Mouse (Mus musculus) heart, postnatal 14 days (tissue): ENCODE measurements around the gene Dis3l2. TPM values are rescaled to one million over a fixed set of nuclear protein-coding genes. Genes with fewer than 3 reads are reported as not detected.

Experiments
- DNase-seq, 2 experiments: peaks; one replicate each; pipeline ENCODE4 v3.0.0; 2021 to 2022
- intact Hi-C: fragments of 180-260 bp; cut with DNase I; formaldehyde crosslinking; loops from one replicate; pipeline ENCODE4 v1.15.1; 2025
- total RNA-seq, 2 experiments: library from RNA; stranded (reverse); gene quantifications; 2 replicates each; pipeline ENCODE4 v1.2.3; 2021

The Dis3l2 gene
- total RNA-seq, 2 experiments from 2014 or later: 11.8 to 12.2 TPM

DNA sequence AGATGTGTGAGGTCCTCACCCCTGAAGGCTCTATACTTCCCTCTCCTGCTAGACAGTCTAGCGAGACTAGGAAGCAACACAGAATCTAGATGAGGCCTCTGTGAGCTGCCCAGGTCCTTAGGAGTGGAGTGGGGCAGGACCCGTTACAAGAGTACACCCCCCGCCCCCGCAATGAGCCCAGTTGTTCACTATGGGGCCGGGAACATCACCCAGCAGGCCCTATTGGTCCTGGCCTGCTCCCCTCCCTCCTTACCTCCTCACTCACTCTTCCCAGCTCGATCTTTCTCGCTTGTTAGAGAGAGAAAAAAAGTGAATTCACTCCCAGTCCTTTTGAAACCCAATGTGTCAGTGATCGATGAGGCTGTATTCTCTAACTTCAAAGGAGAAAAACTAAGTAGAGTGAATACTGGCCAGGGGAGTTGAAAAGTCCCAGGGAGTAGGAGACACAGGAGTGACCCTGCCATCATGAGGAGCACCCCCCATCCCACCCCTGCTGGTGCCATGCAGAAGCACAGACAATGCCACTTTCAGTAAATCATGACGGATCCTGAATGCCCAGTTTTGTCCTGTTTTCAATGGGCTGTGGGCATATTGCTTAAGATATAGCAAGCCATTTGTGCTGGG, 299.0 kb downstream of the Dis3l2 start:
- DNase-seq: no peak
- intact Hi-C loops: no loop called here

- intact Hi-C loops: no loop called here
Measured at GRCm38 (mm10) chr1:87003169-87003552, 299.6 kb downstream of the Dis3l2 start.

GRCm38 (mm10) chr1:87006425-87006824, 302.8 kb downstream of the Dis3l2 start:
- DNase-seq: no peak
- intact Hi-C loops: no loop called here

More at GRCm38 (mm10) chr1:87003169-87003552, 299.6 kb downstream of the Dis3l2 start:
- no peak for DNase-seq

- DNase-seq: no peak
- intact Hi-C loops: no loop called here
Measured at GRCm38 (mm10) chr1:87008211-87008610, 304.6 kb downstream of the Dis3l2 start.

GRCm38 (mm10) chr1:87009156-87009555, 305.5 kb downstream of the Dis3l2 start:
- intact Hi-C loops: no loop called here
- DNase-seq: no peak

- intact Hi-C loops: no loop called here
- peak; percentile 28 to 46 for DNase-seq
Measured at GRCm38 (mm10) chr1:87010629-87011330, 307.2 kb downstream of the Dis3l2 start.

DNA sequence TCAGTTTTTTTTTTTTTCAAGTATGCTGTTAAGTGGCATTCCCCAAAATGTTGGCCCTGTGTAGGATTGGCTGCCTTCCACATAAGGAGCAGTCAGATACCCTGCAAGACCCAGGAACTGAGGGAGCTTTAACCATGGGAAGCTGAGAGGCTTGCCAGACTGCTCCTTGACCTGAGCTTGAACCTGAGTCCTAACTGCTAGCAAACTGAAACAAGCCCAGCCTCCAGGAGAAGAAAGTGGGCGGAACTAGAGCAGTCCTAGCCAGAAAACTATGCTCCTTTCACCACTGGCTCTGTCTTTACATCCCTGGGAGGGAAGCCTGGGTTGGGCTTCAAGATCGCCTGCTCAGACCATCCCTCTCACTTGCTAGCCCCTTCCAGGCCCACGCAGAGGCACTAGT, 308.1 kb downstream of the Dis3l2 start:
- no peak for DNase-seq
- intact Hi-C loops: no loop called here

- no peak for DNase-seq
- intact Hi-C loops: no loop called here
Measured at GRCm38 (mm10) chr1:87012606-87013005, 309.0 kb downstream of the Dis3l2 start.

DNA sequence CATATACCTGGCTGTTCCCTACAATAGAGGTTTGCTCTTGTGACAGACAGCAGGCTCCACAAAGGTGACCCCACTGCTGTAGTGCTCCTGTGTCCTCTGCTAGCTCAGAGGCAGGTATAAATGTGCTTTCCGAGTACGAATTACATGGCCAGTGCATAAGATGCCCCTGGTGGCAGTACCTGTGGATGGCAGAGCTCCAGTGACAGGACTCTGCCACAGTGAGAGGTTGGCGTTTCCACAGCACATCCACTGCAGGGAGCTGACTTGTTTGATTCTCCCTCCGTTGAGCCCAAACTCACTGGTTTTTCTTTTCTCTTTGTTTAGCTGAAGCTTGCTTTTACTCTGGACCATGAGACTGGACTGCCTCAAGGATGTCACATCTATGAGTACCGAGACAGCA, 317.1 kb downstream of the Dis3l2 start:
- intact Hi-C loops: no loop called here
- DNase-seq: no peak

DNA sequence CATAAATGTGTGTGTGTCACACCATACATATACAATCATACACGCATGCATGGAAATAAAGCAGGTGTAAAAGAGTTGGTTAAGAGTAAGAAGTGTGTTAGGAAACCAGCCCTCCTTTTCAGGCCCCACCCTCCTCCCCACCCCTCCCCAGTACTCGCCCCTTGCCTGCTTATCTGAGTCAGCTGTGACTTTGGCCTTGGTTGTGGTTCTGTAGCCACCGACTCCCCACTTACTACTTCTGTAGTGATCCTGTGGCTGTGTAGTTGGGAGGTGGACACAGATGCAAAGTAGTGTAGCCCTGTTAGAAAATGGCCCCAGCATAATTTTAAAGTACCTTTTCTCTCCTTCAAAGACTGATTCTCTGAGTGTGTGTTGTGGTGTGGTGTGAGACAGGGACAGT, 318.0 kb downstream of the Dis3l2 start:
- intact Hi-C loops: no loop called here
- DNase-seq: no peak

DNA sequence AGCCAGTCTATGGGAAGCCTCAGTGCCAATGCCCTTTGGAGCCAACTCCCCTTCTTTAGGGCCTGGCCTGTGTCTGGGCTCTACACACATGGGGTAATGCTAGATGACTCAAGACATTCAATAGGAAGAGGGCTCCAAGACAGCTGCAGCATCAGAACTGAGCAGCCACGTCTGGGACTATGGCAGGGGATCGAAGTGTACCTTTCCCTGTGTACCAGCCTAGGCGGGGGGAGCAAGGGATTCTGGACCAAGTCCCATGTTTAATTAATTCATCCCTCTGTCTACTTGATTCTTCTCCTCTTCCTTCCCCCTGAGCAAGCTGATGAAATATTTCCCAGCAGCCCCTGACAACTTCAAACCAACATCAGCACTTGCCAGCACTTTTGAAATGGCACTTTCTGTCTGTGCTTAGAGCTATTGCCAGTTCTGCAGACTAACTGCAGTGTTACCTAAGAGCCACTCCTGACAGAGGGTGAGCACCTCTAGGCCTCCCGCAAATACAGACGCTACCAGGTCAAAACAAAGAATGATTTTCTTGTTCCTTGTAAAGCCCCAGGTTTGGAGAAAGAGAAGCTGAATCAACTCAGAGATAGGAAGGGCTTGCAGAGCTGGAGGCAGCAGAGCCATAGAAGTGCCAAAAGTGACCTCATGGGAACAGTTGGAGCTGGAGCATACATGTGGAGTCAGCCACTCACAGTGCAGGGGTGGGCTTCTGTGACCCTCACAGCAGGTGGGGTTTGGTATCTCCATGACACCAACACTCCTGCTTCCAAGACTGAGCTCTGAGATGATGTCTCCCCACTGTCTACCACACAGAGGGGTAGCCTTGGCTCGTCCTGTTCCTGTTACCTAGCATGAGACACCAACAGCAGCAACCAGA, 319.9 kb downstream of the Dis3l2 start:
- intact Hi-C loops: no loop called here
- DNase-seq: no peak

GRCm38 (mm10) chr1:87025021-87025420, 321.4 kb downstream of the Dis3l2 start:
- intact Hi-C loops: no loop called here

DNA sequence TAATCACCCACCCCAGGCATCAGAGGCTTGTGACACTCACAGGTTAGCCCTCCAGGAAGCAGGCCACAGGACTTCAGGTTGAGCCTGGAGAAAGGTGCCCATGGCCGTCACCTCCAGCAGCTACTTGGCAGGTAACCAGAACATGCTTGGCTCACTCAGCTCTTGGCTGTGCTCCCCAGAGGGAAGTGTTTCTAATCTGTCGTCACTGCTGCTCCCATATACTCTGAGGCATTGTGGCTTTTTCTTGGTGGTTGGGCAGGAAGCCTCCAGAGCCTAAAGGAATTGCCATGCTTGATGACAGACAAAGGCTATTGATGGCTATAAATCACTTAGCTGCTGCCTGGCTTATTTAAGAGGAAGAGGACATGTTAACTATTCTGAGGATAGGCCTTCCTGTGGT, 325.2 kb downstream of the Dis3l2 start:
- intact Hi-C loops: no loop called here
- DNase-seq: peak; percentile 47 to 77

More at GRCm38 (mm10) chr1:87025021-87025420, 321.4 kb downstream of the Dis3l2 start:
- DNase-seq: no peak

DNA sequence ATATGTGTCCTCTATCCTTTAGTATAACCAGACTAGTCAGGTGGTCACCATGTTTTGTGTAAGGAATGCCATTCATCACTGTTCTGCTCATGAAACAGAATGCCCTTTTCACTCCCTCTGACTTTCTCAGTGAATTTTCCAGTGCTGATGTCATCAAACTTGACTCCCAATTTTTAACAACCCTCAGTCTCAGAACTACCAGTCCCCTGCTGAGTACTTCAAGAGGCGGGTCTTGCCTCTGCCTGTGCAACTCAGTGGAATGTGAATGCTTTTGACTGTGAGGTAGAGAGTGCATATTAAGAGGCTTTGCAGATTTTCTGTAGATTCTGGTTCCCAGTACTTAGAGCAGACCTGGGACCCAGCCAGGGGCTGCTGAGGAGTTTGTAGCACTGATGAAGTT, 327.0 kb downstream of the Dis3l2 start:
- intact Hi-C loops: no loop called here
- no peak for DNase-seq

DNA sequence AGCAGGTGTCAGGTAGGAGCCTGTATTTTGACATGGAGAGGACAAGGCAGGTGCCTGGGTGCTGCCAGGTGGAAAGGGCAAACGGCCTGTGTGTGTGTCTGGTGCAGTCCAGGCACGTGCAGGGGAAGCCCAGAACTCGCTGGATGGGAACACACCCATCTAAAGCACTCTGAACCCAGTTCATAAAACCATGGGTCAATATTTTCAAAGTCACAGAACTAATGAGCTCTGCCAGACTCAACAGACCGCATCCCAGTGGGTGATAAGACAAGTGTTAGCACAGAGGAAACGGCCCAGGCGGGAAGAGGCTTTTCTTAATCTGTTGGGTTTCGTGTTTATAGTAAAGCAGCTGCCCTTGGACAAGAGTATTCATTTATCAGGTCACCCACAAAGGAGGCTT, 328.9 kb downstream of the Dis3l2 start:
- intact Hi-C loops: no loop called here
- DNase-seq: no peak

GRCm38 (mm10) chr1:87035532-87036161, 332.0 kb downstream of the Dis3l2 start:
- intact Hi-C loops: no loop called here
- DNase-seq: peak in 1 of 2 experiments; percentile 40

GRCm38 (mm10) chr1:87036334-87036733, 332.7 kb downstream of the Dis3l2 start:
- intact Hi-C loops: no loop called here
- DNase-seq: peak in 1 of 2 experiments; percentile 20

DNA sequence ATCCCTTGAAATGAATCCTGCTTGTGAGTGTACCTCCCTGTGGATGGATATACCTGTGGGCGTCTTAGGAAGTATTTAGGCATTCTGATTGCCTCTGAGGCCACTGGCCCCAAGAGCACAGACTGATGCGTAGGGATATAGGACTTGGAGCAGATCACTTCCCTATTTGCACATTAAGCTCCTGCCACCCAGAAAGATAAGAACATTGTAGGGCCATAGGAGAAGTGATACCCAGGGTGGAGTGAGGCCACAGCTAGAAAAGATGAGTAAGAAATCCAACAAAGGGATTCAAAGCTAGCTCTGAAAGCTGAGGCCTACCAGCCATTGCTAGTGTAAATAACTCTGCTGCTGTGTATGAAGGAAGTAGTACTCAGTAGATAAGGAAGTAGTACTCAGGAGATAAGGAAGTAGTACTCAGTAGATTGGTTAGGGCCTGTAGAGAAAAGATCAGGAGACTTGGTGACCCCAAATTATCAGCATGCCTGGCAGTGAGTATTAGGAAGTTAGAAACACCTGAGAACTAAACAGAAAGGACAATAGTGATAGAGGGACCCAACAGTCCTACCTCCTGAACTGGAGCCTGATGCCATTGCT, 335.0 kb downstream of the Dis3l2 start:
- intact Hi-C loops: no loop called here
- no peak for DNase-seq

- intact Hi-C loops: loop anchor here (1.0 to 5.0 kb wide), 2 partner anchors 69 to 372 kb away; no protein-coding TSS in a partner anchor
- DNase-seq: peak; percentile 75 to 82
Measured at GRCm38 (mm10) chr1:87041119-87041518, 337.5 kb downstream of the Dis3l2 start.

DNA sequence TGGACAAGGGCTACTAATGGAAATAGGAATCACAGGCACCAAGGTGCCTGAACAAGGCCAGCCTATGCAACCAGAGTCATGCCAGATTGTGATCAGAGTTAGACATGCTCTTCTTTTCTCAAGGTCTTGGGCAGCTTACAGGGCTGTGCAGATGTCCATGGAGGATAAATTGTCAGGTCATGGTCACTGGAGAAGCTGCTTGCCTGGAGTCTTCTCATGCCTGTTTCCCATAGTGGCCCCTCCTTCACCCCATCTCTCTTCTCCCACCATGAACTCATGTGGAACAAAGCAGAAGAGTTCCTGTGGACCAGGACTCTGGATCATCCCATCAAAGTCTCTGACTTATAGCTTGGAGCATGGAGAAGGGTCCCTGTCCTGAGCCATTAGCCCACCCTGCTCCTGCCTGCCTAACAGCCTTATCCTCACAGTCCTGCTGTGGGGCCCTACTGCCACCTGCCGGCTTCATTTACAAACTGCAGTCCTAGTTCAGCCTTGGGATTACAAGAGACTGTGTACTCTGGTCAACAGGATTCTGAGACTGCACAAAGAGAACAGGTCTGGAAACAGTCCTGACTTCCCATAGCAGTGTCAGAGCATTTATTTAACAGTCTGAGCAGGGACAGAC, 338.3 kb downstream of the Dis3l2 start:
- DNase-seq: peak; percentile 79 to 84
- intact Hi-C loops: loop anchor here (1.0 to 5.0 kb wide), 4 partner anchors 70 to 424 kb away; no protein-coding TSS in a partner anchor
